Mouse (Mus musculus) cortical plate, adult 2 months (tissue): ENCODE measurements at regions not wholly inside any gene's neighbourhood (a gene's known extent, or its start where the extent isn't known, plus 50 kb on each side); places are given as distances from the start of the nearest gene placed in this dataset.

ENCODE experiments used
- CTCF ChIP-seq: fragments of 200-500 bp; IDR thresholded peaks from 2 replicates; pipeline ENCODE4 v1.5.1; 2011; ENCODE audit warnings: mild to moderate bottlenecking, control low read depth, low read length; ENCODE audit not compliant: insufficient read depth; ENCODE audit errors: extremely low read depth
- POLR2A ChIP-seq: fragments of 200-500 bp; IDR thresholded peaks from 2 replicates; pipeline ENCODE4 v1.6.1; 2011; ENCODE audit warnings: mild to moderate bottlenecking, low read length, control low read depth; ENCODE audit not compliant: insufficient read depth; ENCODE audit errors: extremely low read depth

DNA sequence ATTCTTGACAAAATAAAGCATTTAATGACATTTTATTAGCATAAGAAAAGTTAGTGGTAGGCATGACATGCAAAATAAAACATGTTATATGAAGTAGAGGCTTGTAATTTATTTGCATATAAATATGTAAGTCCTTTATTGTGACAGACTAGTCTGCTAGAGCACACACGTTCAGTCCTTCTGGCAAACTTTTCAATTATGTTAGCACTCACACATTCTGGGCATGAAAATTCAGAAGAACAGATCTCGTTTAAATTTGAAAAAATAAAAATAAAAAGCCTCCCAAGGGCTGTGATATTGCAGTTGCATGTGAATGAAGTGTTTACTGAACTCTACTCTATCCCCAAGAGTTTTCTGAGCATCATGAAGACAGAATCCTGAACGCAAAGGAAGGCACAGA lies 916.1 kb upstream of the Tenm4 start:
- no peak for TF ChIP-seq CTCF
- no peak for TF ChIP-seq POLR2A
